Mouse (Mus musculus): ENCODE measurements around the gene Itpk1. TPM values are rescaled to one million over a fixed set of nuclear protein-coding genes. Genes with fewer than 3 reads are reported as not detected.

Itpk1 gene
- polyA plus RNA-seq, 1 experiment, result 32.3 TPM

- DNase-seq (ENCODE audit: low read depth), result no peak
- TF ChIP-seq CTCF (IDR thresholded peaks at IDR 0.05; ENCODE audit: borderline replicate concordance, extremely low read depth, insufficient read depth, insufficient read length), result no peak
- no peak for TF ChIP-seq POLR2A (IDR thresholded peaks at IDR 0.05; ENCODE audit: borderline replicate concordance, extremely low read depth, insufficient read depth, insufficient read length, poor library complexity, severe bottlenecking)
These were observed 18.4 kb downstream of the Itpk1 start for GRCm38 (mm10) chr12:102686321-102686720.

DNA sequence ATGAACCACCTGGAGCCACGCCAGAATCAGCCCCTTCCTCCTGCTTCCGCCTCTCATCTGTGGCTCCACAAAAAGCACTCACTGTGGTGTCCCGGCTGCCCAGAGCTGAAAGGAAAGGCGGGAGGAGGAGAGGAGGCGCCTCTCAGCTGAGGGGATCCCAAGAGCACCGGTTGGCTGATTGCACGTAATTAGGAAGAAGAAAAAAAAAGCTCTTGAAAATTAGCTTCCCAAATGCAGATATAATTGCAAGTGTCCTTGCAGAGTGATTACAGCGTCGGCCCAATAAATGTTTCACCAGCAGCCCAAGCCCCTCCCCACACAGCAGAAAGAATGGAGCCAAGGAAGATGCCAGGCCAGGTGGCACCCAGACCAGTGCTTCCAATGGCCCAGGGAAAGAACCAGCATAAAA is 19.2 kb downstream of the Itpk1 start:
- peak; percentile 84 for DNase-seq (ENCODE audit: low read depth)
- TF ChIP-seq POLR2A (IDR thresholded peaks at IDR 0.05; ENCODE audit: borderline replicate concordance, extremely low read depth, insufficient read depth, insufficient read length, poor library complexity, severe bottlenecking) (no peak), CTCF (IDR thresholded peaks at IDR 0.05; ENCODE audit: borderline replicate concordance, extremely low read depth, insufficient read depth, insufficient read length) (no peak)

DNA sequence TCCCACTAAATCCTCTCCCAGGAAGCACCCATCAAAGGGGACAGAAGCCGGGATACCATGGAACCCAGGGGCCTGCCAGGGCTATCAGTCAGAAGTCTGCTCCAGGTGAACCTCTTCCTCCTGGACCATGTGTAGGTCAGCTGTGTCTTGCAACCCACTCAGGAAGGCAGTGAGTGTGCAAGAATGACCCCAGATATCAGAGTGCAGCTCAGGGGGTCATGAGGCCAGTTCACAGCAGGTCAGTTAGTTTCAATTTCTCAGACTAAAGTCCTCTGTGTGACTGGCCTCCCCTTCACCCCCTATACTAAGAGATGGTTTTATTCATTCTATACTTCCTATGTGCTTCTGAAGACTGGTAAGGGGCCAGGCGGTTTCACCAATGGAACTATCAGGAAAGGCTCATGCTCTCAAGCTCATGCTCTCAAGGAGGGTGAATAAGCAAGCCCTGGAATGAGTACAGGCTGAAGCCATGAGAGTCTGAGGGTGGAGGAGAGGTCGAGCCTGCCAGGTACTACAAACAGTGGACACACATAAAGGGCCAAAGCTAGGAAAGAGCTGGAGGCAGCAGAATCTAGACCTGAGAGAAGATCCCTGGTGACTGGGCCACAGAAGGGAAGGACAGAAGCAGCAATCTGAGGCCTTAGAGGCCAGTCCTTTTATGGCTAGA is 19.9 kb downstream of the Itpk1 start:
- TF ChIP-seq POLR2A (IDR thresholded peaks at IDR 0.05; ENCODE audit: borderline replicate concordance, extremely low read depth, insufficient read depth, insufficient read length, poor library complexity, severe bottlenecking) (no peak), CTCF (IDR thresholded peaks at IDR 0.05; ENCODE audit: borderline replicate concordance, extremely low read depth, insufficient read depth, insufficient read length) (no peak)
- no peak for DNase-seq (ENCODE audit: low read depth)

DNA sequence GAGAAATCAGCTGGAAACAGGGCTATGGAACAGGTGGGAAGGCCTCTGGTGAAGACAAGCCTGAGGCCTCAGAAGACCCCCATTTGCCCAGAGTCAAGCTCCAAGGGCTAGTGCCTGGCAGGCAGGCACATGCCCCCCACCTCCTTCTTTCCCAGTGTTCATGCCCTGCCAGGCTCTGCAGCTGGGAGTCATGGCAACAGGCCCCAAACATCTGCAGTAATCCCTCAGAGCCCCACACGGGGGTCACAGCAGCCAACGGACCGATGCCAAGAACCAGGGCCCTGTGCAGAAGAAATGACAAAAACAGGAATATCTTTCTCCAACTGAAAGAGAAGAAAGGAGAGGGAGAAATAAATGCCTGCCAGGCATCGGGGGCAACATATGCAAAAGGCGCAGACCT is 20.8 kb downstream of the Itpk1 start:
- TF ChIP-seq CTCF (IDR thresholded peaks at IDR 0.05; ENCODE audit: borderline replicate concordance, extremely low read depth, insufficient read depth, insufficient read length), result no peak
- no peak for TF ChIP-seq POLR2A (IDR thresholded peaks at IDR 0.05; ENCODE audit: borderline replicate concordance, extremely low read depth, insufficient read depth, insufficient read length, poor library complexity, severe bottlenecking)
- DNase-seq (ENCODE audit: low read depth), result peak; percentile 67

GRCm38 (mm10) chr12:102683438-102683837 is 21.3 kb downstream of the Itpk1 start:
- no peak for TF ChIP-seq CTCF (IDR thresholded peaks at IDR 0.05; ENCODE audit: borderline replicate concordance, extremely low read depth, insufficient read depth, insufficient read length)
- no peak for TF ChIP-seq POLR2A (IDR thresholded peaks at IDR 0.05; ENCODE audit: borderline replicate concordance, extremely low read depth, insufficient read depth, insufficient read length, poor library complexity, severe bottlenecking)
- no peak for DNase-seq (ENCODE audit: low read depth)

- DNase-seq (ENCODE audit: low read depth), result no peak
- TF ChIP-seq POLR2A (IDR thresholded peaks at IDR 0.05; ENCODE audit: borderline replicate concordance, extremely low read depth, insufficient read depth, insufficient read length, poor library complexity, severe bottlenecking) (no peak), CTCF (IDR thresholded peaks at IDR 0.05; ENCODE audit: borderline replicate concordance, extremely low read depth, insufficient read depth, insufficient read length) (no peak)
These were observed 21.9 kb downstream of the Itpk1 start for GRCm38 (mm10) chr12:102682722-102683299.

DNA sequence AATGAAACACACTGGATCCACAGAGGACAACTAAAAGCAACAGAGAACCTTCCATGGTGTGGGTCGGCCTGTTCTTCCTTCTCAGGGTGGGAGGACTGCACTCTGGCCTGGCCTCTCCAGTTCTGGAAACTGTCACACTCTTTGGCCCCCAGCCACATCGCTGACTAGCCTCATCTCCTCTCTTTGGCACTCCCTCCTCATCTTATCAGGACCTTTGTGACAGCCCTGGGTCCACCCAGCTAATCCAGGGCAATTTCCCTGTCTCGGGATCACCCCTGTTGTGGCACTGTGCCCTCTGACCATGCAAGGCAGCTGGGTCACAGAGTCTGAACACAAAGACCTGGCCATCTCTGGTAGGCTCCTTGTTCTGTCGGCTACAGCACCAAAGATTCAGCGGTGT is 22.6 kb downstream of the Itpk1 start:
- no peak for TF ChIP-seq POLR2A (IDR thresholded peaks at IDR 0.05; ENCODE audit: borderline replicate concordance, extremely low read depth, insufficient read depth, insufficient read length, poor library complexity, severe bottlenecking)
- TF ChIP-seq CTCF (IDR thresholded peaks at IDR 0.05; ENCODE audit: borderline replicate concordance, extremely low read depth, insufficient read depth, insufficient read length), result no peak
- no peak for DNase-seq (ENCODE audit: low read depth)

DNA sequence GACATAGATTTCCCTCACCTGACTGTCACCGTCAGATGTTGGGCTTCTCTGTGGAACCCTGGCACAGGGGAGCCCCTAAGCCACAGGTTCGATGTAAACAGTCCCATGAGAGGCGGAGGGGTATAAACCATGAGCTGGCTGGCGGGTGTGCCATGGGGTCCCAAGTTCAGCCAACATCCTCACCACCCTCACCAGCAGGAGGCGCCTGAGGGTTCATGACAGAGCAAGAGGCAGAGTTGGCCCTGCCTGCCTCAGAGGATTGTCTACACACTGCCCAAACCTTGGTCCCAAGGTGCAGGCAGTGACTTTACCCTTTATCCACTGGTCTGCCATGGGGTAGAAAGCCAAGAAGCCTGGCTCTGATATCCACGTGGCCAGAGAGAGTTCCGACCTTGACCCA is 23.1 kb downstream of the Itpk1 start:
- DNase-seq (ENCODE audit: low read depth), result no peak
- TF ChIP-seq POLR2A (IDR thresholded peaks at IDR 0.05; ENCODE audit: borderline replicate concordance, extremely low read depth, insufficient read depth, insufficient read length, poor library complexity, severe bottlenecking) (no peak), CTCF (IDR thresholded peaks at IDR 0.05; ENCODE audit: borderline replicate concordance, extremely low read depth, insufficient read depth, insufficient read length) (0 out of 2 replicates have a peak, but pooled peaks have one; percentile 15)

DNA sequence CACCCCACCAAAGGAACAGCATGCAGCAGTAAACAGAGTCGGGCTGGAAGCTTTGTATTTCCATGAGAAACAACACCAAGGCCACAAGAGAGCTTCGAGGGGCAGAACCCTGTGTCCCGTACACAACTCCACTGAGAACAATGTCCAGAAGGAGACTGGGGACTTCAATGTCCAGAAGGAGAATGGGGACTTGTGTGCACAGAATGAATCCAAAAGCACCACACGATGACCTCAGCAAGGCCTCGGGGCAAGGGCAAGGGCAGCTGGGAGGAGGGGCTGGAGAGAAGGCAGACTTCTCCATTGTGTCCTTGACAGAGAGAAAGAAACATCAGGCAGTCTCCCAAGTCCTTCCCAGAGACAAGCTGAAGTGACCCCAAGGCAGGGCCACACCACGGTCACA is 25.9 kb downstream of the Itpk1 start:
- no peak for DNase-seq (ENCODE audit: low read depth)
- TF ChIP-seq CTCF (IDR thresholded peaks at IDR 0.05; ENCODE audit: borderline replicate concordance, extremely low read depth, insufficient read depth, insufficient read length) (no peak), POLR2A (IDR thresholded peaks at IDR 0.05; ENCODE audit: borderline replicate concordance, extremely low read depth, insufficient read depth, insufficient read length, poor library complexity, severe bottlenecking) (no peak)

DNA sequence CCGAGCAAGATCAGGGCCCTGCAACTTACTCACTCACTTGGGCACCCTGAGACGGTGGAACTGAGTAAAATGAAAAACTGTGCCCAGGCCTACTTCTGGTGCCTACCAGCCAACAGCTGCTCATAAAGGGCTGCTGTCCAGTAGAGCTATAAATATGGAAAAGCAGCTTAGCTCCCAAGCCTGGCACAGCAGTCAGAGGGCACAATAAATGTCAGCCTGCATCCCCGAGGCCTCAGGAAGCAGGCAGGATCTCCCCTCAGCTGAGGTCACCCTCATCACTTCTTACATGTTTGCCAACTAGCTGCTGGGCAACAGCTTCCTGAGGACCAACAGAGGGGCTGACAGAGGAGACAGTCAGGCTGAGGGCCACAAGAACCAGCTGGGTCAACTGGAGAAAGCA is 27.6 kb downstream of the Itpk1 start:
- no peak for DNase-seq (ENCODE audit: low read depth)
- TF ChIP-seq CTCF (IDR thresholded peaks at IDR 0.05; ENCODE audit: borderline replicate concordance, extremely low read depth, insufficient read depth, insufficient read length) (no peak), POLR2A (IDR thresholded peaks at IDR 0.05; ENCODE audit: borderline replicate concordance, extremely low read depth, insufficient read depth, insufficient read length, poor library complexity, severe bottlenecking) (no peak)

- no peak for DNase-seq (ENCODE audit: low read depth)
- no peak for TF ChIP-seq CTCF (IDR thresholded peaks at IDR 0.05; ENCODE audit: borderline replicate concordance, extremely low read depth, insufficient read depth, insufficient read length)
- TF ChIP-seq POLR2A (IDR thresholded peaks at IDR 0.05; ENCODE audit: borderline replicate concordance, extremely low read depth, insufficient read depth, insufficient read length, poor library complexity, severe bottlenecking), result no peak
These were observed 30.2 kb downstream of the Itpk1 start for GRCm38 (mm10) chr12:102674556-102674955.

DNA sequence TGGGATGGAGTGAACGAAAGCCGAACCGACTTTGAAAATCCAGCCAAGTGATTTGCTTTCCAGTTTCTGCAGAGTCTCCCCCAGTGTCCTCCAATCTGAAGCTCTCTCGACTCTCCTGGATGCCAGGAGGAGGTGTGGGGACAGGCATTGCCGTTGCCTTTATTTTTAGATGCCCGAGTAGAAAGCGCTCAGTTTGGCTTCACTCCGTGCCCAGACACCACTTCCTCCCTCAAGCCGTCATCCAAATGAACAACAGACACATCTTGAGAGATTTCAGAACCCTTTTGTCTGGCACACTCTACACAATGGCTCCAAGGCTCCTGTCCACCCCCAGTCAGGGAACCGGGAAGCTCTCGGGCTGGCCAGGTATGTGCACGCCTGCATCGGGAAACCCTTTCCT is 30.6 kb downstream of the Itpk1 start:
- DNase-seq (ENCODE audit: low read depth), result no peak
- no peak for TF ChIP-seq CTCF (IDR thresholded peaks at IDR 0.05; ENCODE audit: borderline replicate concordance, extremely low read depth, insufficient read depth, insufficient read length)
- TF ChIP-seq POLR2A (IDR thresholded peaks at IDR 0.05; ENCODE audit: borderline replicate concordance, extremely low read depth, insufficient read depth, insufficient read length, poor library complexity, severe bottlenecking), result no peak
